Mouse (Mus musculus): ENCODE measurements around the gene Psmd1. TPM values are rescaled to one million over a fixed set of nuclear protein-coding genes. Genes with fewer than 3 reads are reported as not detected.
A peak's percentile ranks its signal among the peaks of the same experiment; 100 is the strongest.

The Psmd1 gene
- polyA plus RNA-seq, 2 experiments, result 73.2 to 161 TPM

DNA sequence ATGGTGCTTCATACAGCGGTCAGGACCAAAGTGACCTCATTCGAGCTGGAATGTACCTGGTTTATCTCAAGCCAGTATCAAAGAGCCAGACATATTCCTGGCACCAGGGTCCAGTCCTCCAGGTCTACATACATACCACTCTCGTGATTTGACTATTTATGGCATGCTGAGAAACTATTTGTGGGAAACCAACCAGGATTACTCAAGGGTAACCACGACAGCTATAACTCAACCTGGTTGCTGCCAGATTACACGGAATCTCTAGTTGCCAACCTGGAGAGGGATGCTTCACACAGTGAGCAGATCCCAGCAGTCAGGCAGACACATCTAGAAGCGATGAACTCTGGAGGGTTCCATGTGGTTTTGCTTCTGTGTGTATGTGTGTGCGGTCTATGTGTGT lies 87.2 kb downstream of the Psmd1 start:
- no peak for ATAC-seq (ENCODE audit: low FRiP score, low read depth)
- Histone ChIP-seq H3K4me3 (replicated peaks; ENCODE audit: low read length) (no peak overlapping the region), H3K9me3 (ENCODE audit: control insufficient read depth, low read length) (no peaks in the 10 kb centered on the region), H3K27ac (replicated peaks; ENCODE audit: low read depth, low read length) (no peak overlapping the region), H3K4me2 (replicated peaks; ENCODE audit: low read depth, low read length, severe bottlenecking) (no peak overlapping the region), H3K4me1 (ENCODE audit: control insufficient read depth, insufficient read depth, low read length) (peaks cover 8% of the 10 kb centered on the region), H3K36me3 (ENCODE audit: control insufficient read depth, insufficient read depth, low read length) (no peaks in the 10 kb centered on the region), H3K27me3 (ENCODE audit: control insufficient read depth, insufficient read depth, low read length) (no peaks in the 10 kb centered on the region), H3K9ac (ENCODE audit: low read depth, low read length, severe bottlenecking) (no peak overlapping the region)
- 82% methylated on average over 7 of the region's 7 CpGs for WGBS
- no peak for DNase-seq (ENCODE audit: low spot score)
- TF ChIP-seq POLR2A (IDR thresholded peaks at IDR 0.05; ENCODE audit: borderline replicate concordance, extremely low read depth, insufficient read depth, insufficient read length), result no peak

DNA sequence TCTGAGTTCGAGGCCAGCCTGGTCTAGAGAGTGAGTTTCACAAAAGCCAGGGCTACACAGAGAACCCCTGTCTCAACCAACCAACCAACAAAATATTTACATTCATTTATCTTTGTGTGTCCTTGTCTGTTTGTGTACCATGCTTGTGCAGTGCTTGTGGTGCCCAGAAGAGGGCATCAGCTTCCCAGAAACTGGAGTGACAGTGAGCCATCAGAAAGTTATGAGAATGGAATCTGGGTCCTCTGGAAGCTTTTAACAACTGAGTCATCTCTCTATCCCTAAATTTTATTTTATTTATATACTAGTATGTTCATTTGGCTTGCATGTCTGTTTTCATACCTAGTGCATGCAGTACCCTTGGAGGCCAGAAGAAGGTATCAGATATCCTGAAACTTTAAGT lies 88.4 kb downstream of the Psmd1 start:
- TF ChIP-seq POLR2A (IDR thresholded peaks at IDR 0.05; ENCODE audit: borderline replicate concordance, extremely low read depth, insufficient read depth, insufficient read length), result no peak
- no peak overlapping the region for H3K9ac ChIP-seq (ENCODE audit: low read depth, low read length, severe bottlenecking)
- H3K27ac ChIP-seq (replicated peaks; ENCODE audit: low read depth, low read length), result no peak overlapping the region
- H3K27me3 ChIP-seq (ENCODE audit: control insufficient read depth, insufficient read depth, low read length), result no peaks in the 10 kb centered on the region
- ATAC-seq (ENCODE audit: low FRiP score, low read depth), result no peak
- no peak overlapping the region for H3K4me3 ChIP-seq (replicated peaks; ENCODE audit: low read length)
- H3K4me1 ChIP-seq (ENCODE audit: control insufficient read depth, insufficient read depth, low read length), result peaks cover 8% of the 10 kb centered on the region
- DNase-seq (ENCODE audit: low spot score), result no peak
- H3K4me2 ChIP-seq (replicated peaks; ENCODE audit: low read depth, low read length, severe bottlenecking), result no peak overlapping the region
- no peaks in the 10 kb centered on the region for H3K9me3 ChIP-seq (ENCODE audit: control insufficient read depth, low read length)
- WGBS, result 89% methylated on average over 1 of the region's 1 CpGs
- H3K36me3 ChIP-seq (ENCODE audit: control insufficient read depth, insufficient read depth, low read length), result 0 out of 2 replicates have a peak, but pooled peaks cover 9% of the 10 kb centered on the region

DNA sequence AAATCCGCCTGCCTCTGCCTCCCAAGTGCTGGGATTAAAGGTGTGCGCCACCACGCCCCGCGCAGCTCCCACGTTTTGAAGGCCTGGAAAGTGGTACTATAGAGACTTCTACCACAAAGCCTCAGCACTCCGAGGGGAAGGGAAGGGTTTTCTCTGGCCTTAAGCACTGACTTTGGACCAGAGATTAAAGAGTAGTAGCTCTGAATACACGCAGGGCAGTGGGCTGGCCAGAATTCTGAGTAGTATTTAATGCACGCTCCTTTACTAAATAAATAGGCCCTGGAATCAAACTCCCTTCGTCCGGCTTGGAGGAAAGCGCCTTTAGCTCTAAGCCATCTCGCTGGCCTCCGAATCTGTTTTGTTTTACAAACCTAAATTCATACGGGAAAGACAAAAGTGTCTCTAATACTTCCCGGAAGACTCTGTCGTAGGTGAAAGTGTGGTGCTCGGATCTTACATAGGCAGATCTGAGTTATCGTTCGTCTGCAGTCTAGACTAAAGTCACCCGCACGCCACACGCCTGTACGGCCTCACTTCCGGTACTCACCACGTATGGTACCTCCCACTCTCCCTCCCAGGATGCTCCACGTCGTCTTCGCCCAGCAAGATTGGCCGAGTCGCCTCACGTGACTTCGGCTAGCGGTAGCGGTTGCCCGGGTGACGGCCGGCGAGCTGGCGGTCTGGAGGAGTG lies 90.1 kb downstream of the Psmd1 start, which contains the start of gene Armc9:
Gene Armc9, plus strand, starts transcription at position 648 of the 691 bp plus-strand sequence.
- peak; percentile 100 for ATAC-seq (ENCODE audit: low FRiP score, low read depth)
- 2% methylated on average over 40 of the region's 40 CpGs for WGBS
- H3K27ac ChIP-seq (replicated peaks; ENCODE audit: low read depth, low read length), result peak within 1 kb of the TSS; percentile 87
- H3K9me3 ChIP-seq (ENCODE audit: control insufficient read depth, low read length), result no peaks in the 10 kb centered on the region
- H3K4me3 ChIP-seq (replicated peaks; ENCODE audit: low read length), result peak within 1 kb of the TSS; percentile 80
- peak within 1 kb of the TSS; percentile 67 for H3K4me2 ChIP-seq (replicated peaks; ENCODE audit: low read depth, low read length, severe bottlenecking)
- H3K4me1 ChIP-seq (ENCODE audit: control insufficient read depth, insufficient read depth, low read length), result peaks cover 8% of the 10 kb centered on the region
- peak; percentile 96 for DNase-seq (ENCODE audit: low spot score)
- no peaks in the 10 kb centered on the region for H3K27me3 ChIP-seq (ENCODE audit: control insufficient read depth, insufficient read depth, low read length)
- H3K36me3 ChIP-seq (ENCODE audit: control insufficient read depth, insufficient read depth, low read length), result 0 out of 2 replicates have a peak, but pooled peaks cover 12% of the 10 kb centered on the region
- peak within 1 kb of the TSS; percentile 66 for H3K9ac ChIP-seq (ENCODE audit: low read depth, low read length, severe bottlenecking)
- TF ChIP-seq POLR2A (IDR thresholded peaks at IDR 0.05; ENCODE audit: borderline replicate concordance, extremely low read depth, insufficient read depth, insufficient read length), result peak; percentile 95; the same call in 1 of the 2 replicates

DNA sequence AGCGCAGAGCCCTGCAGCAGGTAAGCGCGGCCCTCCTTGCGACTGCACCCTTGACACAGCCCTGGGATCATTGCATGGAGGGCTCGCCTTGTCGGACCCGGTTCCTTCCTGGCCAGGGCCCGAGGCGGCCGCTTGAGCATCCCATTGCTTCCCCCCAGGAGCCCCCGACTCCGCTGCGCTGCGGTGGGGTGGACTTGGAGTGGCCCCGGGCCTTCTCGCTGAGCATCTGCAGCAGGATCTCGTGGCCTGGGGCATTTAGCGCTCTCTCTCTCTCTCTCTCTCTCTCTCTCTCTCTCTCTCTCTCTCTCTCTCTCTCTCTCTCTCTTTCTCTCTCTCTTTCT lies 90.6 kb downstream of the Psmd1 start:
- H3K27ac ChIP-seq (replicated peaks; ENCODE audit: low read depth, low read length), result 0 out of 2 replicates have a peak overlapping the region, but pooled peaks have one; percentile 38
- TF ChIP-seq POLR2A (IDR thresholded peaks at IDR 0.05; ENCODE audit: borderline replicate concordance, extremely low read depth, insufficient read depth, insufficient read length), result no peak
- H3K27me3 ChIP-seq (ENCODE audit: control insufficient read depth, insufficient read depth, low read length), result no peaks in the 10 kb centered on the region
- ATAC-seq (ENCODE audit: low FRiP score, low read depth) (peak; percentile 41; the same call in 1 of the 2 replicates), DNase-seq (ENCODE audit: low spot score) (no peak)
- peak overlapping the region; percentile 63 for H3K9ac ChIP-seq (ENCODE audit: low read depth, low read length, severe bottlenecking)
- peaks cover 8% of the 10 kb centered on the region for H3K4me1 ChIP-seq (ENCODE audit: control insufficient read depth, insufficient read depth, low read length)
- peak overlapping the region; percentile 80 for H3K4me3 ChIP-seq (replicated peaks; ENCODE audit: low read length)
- peak overlapping the region; percentile 67 for H3K4me2 ChIP-seq (replicated peaks; ENCODE audit: low read depth, low read length, severe bottlenecking)
- H3K36me3 ChIP-seq (ENCODE audit: control insufficient read depth, insufficient read depth, low read length), result 0 out of 2 replicates have a peak, but pooled peaks cover 16% of the 10 kb centered on the region
- no peaks in the 10 kb centered on the region for H3K9me3 ChIP-seq (ENCODE audit: control insufficient read depth, low read length)
- 1% methylated on average over 15 of the region's 18 CpGs for WGBS

DNA sequence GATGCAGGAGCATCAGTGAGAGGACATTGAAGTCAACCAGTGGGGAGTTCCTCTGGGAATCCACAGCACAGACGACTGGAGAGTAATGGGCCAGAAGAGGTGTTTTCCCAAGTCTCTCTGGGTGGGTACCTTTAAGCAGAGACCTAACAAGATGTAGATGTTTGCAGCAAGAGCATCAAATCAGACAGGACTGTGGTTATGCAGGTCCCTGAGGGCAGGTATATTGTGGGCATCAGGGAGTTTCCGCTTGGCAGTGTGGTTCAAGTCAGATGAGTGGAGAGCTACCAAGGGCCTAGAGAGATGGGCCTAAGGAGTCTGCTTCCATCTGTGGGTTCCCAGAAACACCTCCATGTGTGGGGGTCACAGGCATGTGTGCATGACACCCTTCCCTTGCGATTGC lies 91.9 kb downstream of the Psmd1 start:
- 81% methylated on average over 3 of the region's 3 CpGs for WGBS
- no peaks in the 10 kb centered on the region for H3K9me3 ChIP-seq (ENCODE audit: control insufficient read depth, low read length)
- no peak overlapping the region for H3K4me3 ChIP-seq (replicated peaks; ENCODE audit: low read length)
- peaks cover 8% of the 10 kb centered on the region for H3K4me1 ChIP-seq (ENCODE audit: control insufficient read depth, insufficient read depth, low read length)
- no peak overlapping the region for H3K4me2 ChIP-seq (replicated peaks; ENCODE audit: low read depth, low read length, severe bottlenecking)
- no peaks in the 10 kb centered on the region for H3K27me3 ChIP-seq (ENCODE audit: control insufficient read depth, insufficient read depth, low read length)
- no peak overlapping the region for H3K9ac ChIP-seq (ENCODE audit: low read depth, low read length, severe bottlenecking)
- ATAC-seq (ENCODE audit: low FRiP score, low read depth) (no peak), DNase-seq (ENCODE audit: low spot score) (no peak)
- no peak overlapping the region for H3K27ac ChIP-seq (replicated peaks; ENCODE audit: low read depth, low read length)
- peaks cover 25% of the 10 kb centered on the region for H3K36me3 ChIP-seq (ENCODE audit: control insufficient read depth, insufficient read depth, low read length)
- no peak for TF ChIP-seq POLR2A (IDR thresholded peaks at IDR 0.05; ENCODE audit: borderline replicate concordance, extremely low read depth, insufficient read depth, insufficient read length)

All from limb, embryonic 14.5 days (tissue).